Mouse (Mus musculus): ENCODE results near the gene Fkbp11. TPM values are rescaled to one million over a fixed set of nuclear protein-coding genes. Genes with fewer than 3 reads are reported as not detected.

Gene Fkbp11
- total and polyA plus RNA-seq, 3 experiments, result 118 to 160 TPM; not detected in 1

DNA sequence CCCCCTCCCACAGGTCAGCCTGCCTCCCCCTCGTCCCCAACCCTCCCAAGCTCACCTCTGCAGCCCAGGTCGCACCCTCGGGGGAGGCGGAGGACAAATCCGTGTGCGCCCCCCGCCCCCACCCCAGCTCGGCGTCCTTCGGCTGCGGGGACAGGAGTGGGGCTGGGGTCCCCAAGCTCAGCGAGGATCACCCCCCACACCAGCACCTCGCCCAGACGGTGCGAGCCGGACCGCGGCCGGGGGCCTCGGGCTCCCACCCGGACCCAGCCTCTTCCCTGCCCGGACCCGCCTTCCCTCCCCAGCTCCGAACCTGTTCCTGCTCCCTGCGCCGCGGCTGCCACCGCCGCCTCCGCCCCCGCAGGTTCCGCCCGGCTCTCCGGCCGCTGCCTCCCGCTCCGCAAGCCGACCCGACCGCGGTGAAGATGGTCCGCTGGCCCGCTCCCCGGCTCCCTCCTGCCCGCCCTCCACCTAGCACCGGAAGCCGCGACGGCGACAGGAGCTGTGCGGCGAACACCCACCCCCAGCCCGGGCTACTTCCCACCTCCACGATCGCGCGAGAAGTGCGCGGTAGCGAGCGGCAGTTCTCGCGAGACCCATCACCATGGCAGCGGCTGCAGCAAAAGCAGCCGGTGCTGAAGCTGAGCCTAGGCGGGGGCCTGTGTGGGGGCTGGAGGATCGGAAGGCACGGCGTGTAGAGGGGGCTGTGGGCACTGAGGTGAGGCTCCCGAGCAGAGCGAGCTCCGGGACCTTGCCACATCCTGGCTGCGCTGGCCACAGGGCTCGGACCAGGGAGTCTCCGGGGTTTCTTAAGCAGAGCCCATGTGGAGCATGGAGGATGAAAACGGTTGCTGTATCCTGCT is 34.9 kb upstream of the Fkbp11 start, which contains the start of gene Arf3 (continued):
- no peak for TF ChIP-seq RAD21 (IDR thresholded peaks at IDR 0.05; ENCODE audit: low read depth, low read length)
- no peak for TF ChIP-seq RCOR1 (IDR thresholded peaks at IDR 0.05; ENCODE audit: low read depth, low read length)
- no peak for TF ChIP-seq GABPA (IDR thresholded peaks at IDR 0.05; ENCODE audit: low read depth, low read length)
- TF ChIP-seq E2F4 (IDR thresholded peaks at IDR 0.05; ENCODE audit: borderline replicate concordance, low read depth, low read length), result no peak

DNA sequence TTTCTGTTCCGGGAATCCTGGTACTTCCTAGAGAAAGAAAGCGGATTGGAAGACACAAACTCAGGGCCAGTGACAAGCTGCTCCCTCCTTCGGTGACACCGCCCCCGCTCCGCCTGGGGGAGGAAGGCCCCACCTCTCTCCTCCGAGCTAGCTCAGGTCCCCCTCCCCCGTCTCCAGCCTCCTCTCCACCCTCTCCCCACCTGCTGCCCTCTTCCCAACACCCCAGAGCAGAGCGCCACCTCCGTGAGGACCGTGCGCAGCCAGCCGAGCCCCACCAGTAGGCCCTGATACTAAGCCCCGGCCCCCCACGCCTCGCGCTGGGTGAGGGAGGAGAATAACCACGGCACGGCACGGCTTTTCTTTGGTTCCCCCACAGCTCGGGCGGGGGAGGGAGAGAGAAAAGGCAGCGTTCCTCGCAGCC is 34.2 kb upstream of the Fkbp11 start:
- Histone ChIP-seq H3K27me3 (ENCODE audit: control insufficient read depth in 1 of 2, insufficient read depth in 2 of 2, low read length in 2 of 2) (no peaks in the 10 kb centered on the region; a peak in 2 of 4 replicates), H3K4me3 (ENCODE audit: control insufficient read depth in 1 of 2, insufficient read depth in 1 of 2, low read depth in 2 of 2, low read length in 2 of 2) (peak overlapping the region; percentile 63 to 94), H3K9me3 (replicated peaks; ENCODE audit: insufficient read depth, low read length) (no peaks in the 10 kb centered on the region), H3K27ac (ENCODE audit: control insufficient read depth, low read depth, low read length) (peak overlapping the region; percentile 9; the same call in 1 of the 2 replicates), H3K9ac (ENCODE audit: control insufficient read depth, low read depth, low read length, poor library complexity, severe bottlenecking) (peak overlapping the region; percentile 95), H3K79me2 (ENCODE audit: control insufficient read depth, insufficient read depth, low read length, poor library complexity) (peaks cover 29% of the 10 kb centered on the region), H3K4me1 (ENCODE audit: control insufficient read depth in 1 of 2, insufficient read depth in 2 of 2, low read length in 2 of 2) (peaks cover 3 to 18% of the 10 kb centered on the region in 2 experiments; a peak in 2 of 4 replicates), H3K36me3 (ENCODE audit: control insufficient read depth in 1 of 2, insufficient read depth in 2 of 2, low read length in 2 of 2) (peaks cover 0 to 9% of the 10 kb centered on the region in 2 experiments; a peak in 2 of 4 replicates)
- TF ChIP-seq CTCF (IDR thresholded peaks at IDR 0.05 in 2 of 3, conservative IDR thresholded peaks at IDR 0.05 in 1 of 3; ENCODE audit: control insufficient read depth in 1 of 3, insufficient read depth in 1 of 3, low read depth in 2 of 3, low read length in 3 of 3, poor library complexity in 1 of 3, severe bottlenecking in 1 of 3) (peak in 2 of 3 experiments; percentile 8 to 25; a peak in 1 of 6 replicates), MEF2A (IDR thresholded peaks at IDR 0.05; ENCODE audit: extremely low read depth, insufficient replicate concordance, low read depth, low read length, poor library complexity, severe bottlenecking) (no peak), UBTF (IDR thresholded peaks at IDR 0.05; ENCODE audit: borderline replicate concordance, insufficient read depth, low read depth, low read length) (0 out of 2 replicates have a peak, but pooled peaks have one; percentile 53), MXI1 (IDR thresholded peaks at IDR 0.05; ENCODE audit: low read depth, low read length) (peak; percentile 51; the same call in 1 of the 2 replicates), KAT2A (conservative IDR thresholded peaks at IDR 0.05; ENCODE audit: low read depth, low read length) (no peak), NRF1 (IDR thresholded peaks at IDR 0.05; ENCODE audit: insufficient read depth, low read depth, low read length, poor library complexity, severe bottlenecking) (0 out of 2 replicates have a peak, but pooled peaks have one; percentile 17), SIN3A (IDR thresholded peaks at IDR 0.05; ENCODE audit: low read length) (peak; percentile 7), MAZ (IDR thresholded peaks at IDR 0.05; ENCODE audit: low read depth, low read length) (peak; percentile 83; the same call in 1 of the 2 replicates), HCFC1 (IDR thresholded peaks at IDR 0.05; ENCODE audit: low read depth, low read length) (peak; percentile 35; the same call in 1 of the 2 replicates), ZKSCAN1 (IDR thresholded peaks at IDR 0.05; ENCODE audit: low read depth, low read length) (no peak)
- DNase-seq (ENCODE audit: low read depth, low spot score), result peak; percentile 85

DNA sequence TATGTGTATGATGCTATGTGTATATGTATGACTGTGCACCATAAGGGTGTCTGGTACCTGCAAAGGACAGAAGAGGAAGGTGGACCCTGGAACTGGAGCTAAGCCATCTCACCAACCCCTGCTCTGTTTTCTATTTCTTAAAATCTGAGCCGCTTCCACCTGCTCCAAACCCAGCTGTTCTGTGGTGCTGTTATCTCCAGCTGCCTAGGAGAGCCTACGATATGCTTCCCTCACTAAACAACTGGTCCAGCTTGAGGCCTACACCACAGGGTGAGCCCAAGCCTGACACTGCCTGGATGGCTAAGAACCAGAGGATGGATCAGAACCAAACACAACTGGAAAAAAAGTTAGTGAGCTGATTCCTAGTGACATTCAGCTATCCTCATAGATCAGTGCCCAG is 26.1 kb upstream of the Fkbp11 start:
- Histone ChIP-seq H3K4me3 (ENCODE audit: control insufficient read depth in 1 of 2, insufficient read depth in 1 of 2, low read depth in 2 of 2, low read length in 2 of 2) (no peak overlapping the region), H3K27ac (ENCODE audit: control insufficient read depth, low read depth, low read length) (no peak overlapping the region), H3K9me3 (replicated peaks; ENCODE audit: insufficient read depth, low read length) (no peaks in the 10 kb centered on the region), H3K27me3 (ENCODE audit: control insufficient read depth in 1 of 2, insufficient read depth in 2 of 2, low read length in 2 of 2) (no peaks in the 10 kb centered on the region), H3K79me2 (ENCODE audit: control insufficient read depth, insufficient read depth, low read length, poor library complexity) (peaks cover 13% of the 10 kb centered on the region), H3K36me3 (ENCODE audit: control insufficient read depth in 1 of 2, insufficient read depth in 2 of 2, low read length in 2 of 2) (peaks cover 0 to 14% of the 10 kb centered on the region in 2 experiments; a peak in 3 of 4 replicates), H3K9ac (ENCODE audit: control insufficient read depth, low read depth, low read length, poor library complexity, severe bottlenecking) (no peak overlapping the region), H3K4me1 (ENCODE audit: control insufficient read depth in 1 of 2, insufficient read depth in 2 of 2, low read length in 2 of 2) (peaks cover 2 to 17% of the 10 kb centered on the region in 2 experiments)
- peak; percentile 58 for TF ChIP-seq ETS1 (IDR thresholded peaks at IDR 0.05; ENCODE audit: low read depth, low read length)
- TF ChIP-seq ZKSCAN1 (IDR thresholded peaks at IDR 0.05; ENCODE audit: low read depth, low read length), result no peak
- TF ChIP-seq CTCF (IDR thresholded peaks at IDR 0.05 in 2 of 3, conservative IDR thresholded peaks at IDR 0.05 in 1 of 3; ENCODE audit: control insufficient read depth in 1 of 3, insufficient read depth in 1 of 3, low read depth in 2 of 3, low read length in 3 of 3, poor library complexity in 1 of 3, severe bottlenecking in 1 of 3), result no peak
- 0 out of 2 replicates have a peak, but pooled peaks have one; percentile 33 for TF ChIP-seq RCOR1 (IDR thresholded peaks at IDR 0.05; ENCODE audit: low read depth, low read length)
- DNase-seq (ENCODE audit: low read depth, low spot score), result no peak

All from MEL (cell line).